Mouse (Mus musculus) erythroblast, adult 5-6 weeks (primary cell): ENCODE measurements at regions not wholly inside any gene's neighbourhood (a gene's known extent, or its start where the extent isn't known, plus 50 kb on each side); places are given as distances from the start of the nearest gene placed in this dataset.

Experiments used
- ATAC-seq: replicated peaks from 2 replicates; pipeline ENCODE4 v1.8.0; 2016; ENCODE audit warnings: moderate number of reproducible peaks, mild to moderate bottlenecking, moderate TSS enrichment, inconsistent platforms; ENCODE audit not compliant: poor library complexity, low FRiP score, severe bottlenecking

- no peak for ATAC-seq
These were observed 301.9 kb upstream of the Kcnab2 start for GRCm38 (mm10) chr4:152779526-152779925.

GRCm38 (mm10) chr4:152775801-152776200 is 298.1 kb upstream of the Kcnab2 start:
- ATAC-seq, result no peak

GRCm38 (mm10) chr4:152771386-152771785 is 293.7 kb upstream of the Kcnab2 start:
- no peak for ATAC-seq

GRCm38 (mm10) chr4:152767372-152767771 is 289.7 kb upstream of the Kcnab2 start:
- no peak for ATAC-seq

- no peak for ATAC-seq
These were observed 285.4 kb upstream of the Kcnab2 start for GRCm38 (mm10) chr4:152763116-152763515.

GRCm38 (mm10) chr4:152762576-152762975 is 284.9 kb upstream of the Kcnab2 start:
- no peak for ATAC-seq

GRCm38 (mm10) chr4:152757191-152757590 is 279.5 kb upstream of the Kcnab2 start:
- no peak for ATAC-seq

GRCm38 (mm10) chr4:152756535-152756934 is 278.9 kb upstream of the Kcnab2 start:
- no peak for ATAC-seq

GRCm38 (mm10) chr4:152755756-152756155 is 278.1 kb upstream of the Kcnab2 start:
- no peak for ATAC-seq

GRCm38 (mm10) chr4:152744366-152744765 is 266.7 kb upstream of the Kcnab2 start:
- ATAC-seq, result no peak

GRCm38 (mm10) chr4:152733017-152733416 is 255.3 kb upstream of the Kcnab2 start:
- no peak for ATAC-seq

- no peak for ATAC-seq
These were observed 254.3 kb upstream of the Kcnab2 start for GRCm38 (mm10) chr4:152731988-152732387.

- ATAC-seq, result no peak
These were observed 253.5 kb upstream of the Kcnab2 start for GRCm38 (mm10) chr4:152731082-152731720.

- no peak for ATAC-seq
These were observed 251.8 kb upstream of the Kcnab2 start for GRCm38 (mm10) chr4:152729421-152729820.

- no peak for ATAC-seq
These were observed 248.2 kb upstream of the Kcnab2 start for GRCm38 (mm10) chr4:152725881-152726280.

- ATAC-seq, result no peak
These were observed 247.8 kb upstream of the Kcnab2 start for GRCm38 (mm10) chr4:152725423-152725822.

GRCm38 (mm10) chr4:152724741-152725140 is 247.1 kb upstream of the Kcnab2 start:
- no peak for ATAC-seq

- ATAC-seq, result no peak
These were observed 246.4 kb upstream of the Kcnab2 start for GRCm38 (mm10) chr4:152724026-152724425.

- no peak for ATAC-seq
These were observed 242.9 kb upstream of the Kcnab2 start for GRCm38 (mm10) chr4:152720528-152720927.

- ATAC-seq, result no peak
These were observed 241.9 kb upstream of the Kcnab2 start for GRCm38 (mm10) chr4:152719416-152720127.

GRCm38 (mm10) chr4:152710339-152710738 is 232.7 kb upstream of the Kcnab2 start:
- ATAC-seq, result no peak

GRCm38 (mm10) chr4:152700217-152700616 is 222.5 kb upstream of the Kcnab2 start:
- no peak for ATAC-seq
